Mouse (Mus musculus) forebrain, postnatal 0 days (tissue): ENCODE data around the gene Alpk1. TPM values are rescaled to one million over a fixed set of nuclear protein-coding genes. Genes with fewer than 3 reads are reported as not detected.

Source experiments
- ATAC-seq: fragments of 200-750 bp; cut with Nextera tagmentation; 2 replicates; pipeline ENCODE4 v1.8.0; 2017; ENCODE audit warnings: mild to moderate bottlenecking, moderate library complexity
- DNase-seq: peaks from one replicate; pipeline ENCODE4 v3.0.0-alpha.2; 2015
- H3K27ac ChIP-seq: fragments of 300-500 bp; sonication (generic); 2 replicates; pipeline ENCODE4 v1.5.1; 2014; ENCODE audit warnings: low read depth, mild to moderate bottlenecking, antibody characterized with exemption, low read length, moderate library complexity, mixed read lengths
- H3K27me3 ChIP-seq: fragments of 300-500 bp; sonication (generic); 2 replicates; pipeline ENCODE4 v1.6.1; 2014; ENCODE audit warnings: mild to moderate bottlenecking, low read length, mixed read lengths; ENCODE audit not compliant: insufficient read depth
- H3K36me3 ChIP-seq: fragments of 300-500 bp; sonication (generic); 2 replicates; pipeline ENCODE4 v1.6.1; 2014; ENCODE audit warnings: mild to moderate bottlenecking, moderate library complexity; ENCODE audit not compliant: insufficient read depth
- H3K4me1 ChIP-seq: fragments of 300-500 bp; sonication (generic); 2 replicates; pipeline ENCODE4 v1.6.1; 2014; ENCODE audit warnings: antibody characterized with exemption; ENCODE audit not compliant: insufficient read depth
- H3K4me2 ChIP-seq: fragments of 300-500 bp; sonication (generic); 2 replicates; pipeline ENCODE4 v1.6.1; 2014; ENCODE audit warnings: low read depth, mild to moderate bottlenecking, moderate library complexity
- H3K4me3 ChIP-seq: fragments of 300-500 bp; sonication (generic); 2 replicates; pipeline ENCODE4 v1.5.1; 2014; ENCODE audit warnings: low read depth, low read length, mixed read lengths
- H3K9ac ChIP-seq: fragments of 300-500 bp; sonication (generic); 2 replicates; pipeline ENCODE4 v1.6.1; 2014; ENCODE audit warnings: mild to moderate bottlenecking
- H3K9me3 ChIP-seq: fragments of 300-500 bp; sonication (generic); 2 replicates; pipeline ENCODE4 v1.6.1; 2016; ENCODE audit warnings: low read length
- CTCF ChIP-seq: sonication (generic); IDR thresholded peaks from 2 replicates; pipeline ENCODE4 v1.5.1; 2016; ENCODE audit warnings: antibody characterized with exemption, control low read depth, low read depth
- WGBS: fragments of 180-500 bp; shearing (Covaris S2); extraction: QIAGEN DNeasy Blood & Tissue Kit; methylation state at CpG from one replicate; pipeline ENCODE4 v1.1.7; 2014; 5-methylcytosine and 5-hydroxymethylcytosine counted together
- polyA plus RNA-seq: library from polyadenylated mRNA; unstranded; fragments of >200 nt; fragmentation: Nextera tagmentation; extraction: Ambion mirVana; gene quantifications from 2 replicates; pipeline ENCODE4 v1.2.1, GENCODE M21; 2015
- total RNA-seq: library from RNA; depleted of rRNA; stranded (reverse); fragments of >200 nt; gene quantifications from 2 replicates; pipeline ENCODE4 v1.2.3, GENCODE M21; 2014

Alpk1 gene
- total and polyA plus RNA-seq, 2 experiments from 2014 or later: 0.30 to 3.5 TPM

- H3K9ac ChIP-seq: no peak overlapping the region
- TF ChIP-seq CTCF: no peak
- no peak for ATAC-seq
- no peak overlapping the region for H3K4me2 ChIP-seq
- peak; percentile 8 for DNase-seq
- WGBS: 31% methylated on average over 11 of the region's 11 CpGs
- H3K36me3 ChIP-seq: no peaks in the 10 kb centered on the region
- no peaks in the 10 kb centered on the region for H3K9me3 ChIP-seq
- no peak overlapping the region for H3K4me3 ChIP-seq
- no peaks in the 10 kb centered on the region for H3K4me1 ChIP-seq
- H3K27me3 ChIP-seq: no peaks in the 10 kb centered on the region
- no peak overlapping the region for H3K27ac ChIP-seq
Observed at GRCm38 (mm10) chr3:127696541-127696940, 83.8 kb downstream of the Alpk1 start.

DNA sequence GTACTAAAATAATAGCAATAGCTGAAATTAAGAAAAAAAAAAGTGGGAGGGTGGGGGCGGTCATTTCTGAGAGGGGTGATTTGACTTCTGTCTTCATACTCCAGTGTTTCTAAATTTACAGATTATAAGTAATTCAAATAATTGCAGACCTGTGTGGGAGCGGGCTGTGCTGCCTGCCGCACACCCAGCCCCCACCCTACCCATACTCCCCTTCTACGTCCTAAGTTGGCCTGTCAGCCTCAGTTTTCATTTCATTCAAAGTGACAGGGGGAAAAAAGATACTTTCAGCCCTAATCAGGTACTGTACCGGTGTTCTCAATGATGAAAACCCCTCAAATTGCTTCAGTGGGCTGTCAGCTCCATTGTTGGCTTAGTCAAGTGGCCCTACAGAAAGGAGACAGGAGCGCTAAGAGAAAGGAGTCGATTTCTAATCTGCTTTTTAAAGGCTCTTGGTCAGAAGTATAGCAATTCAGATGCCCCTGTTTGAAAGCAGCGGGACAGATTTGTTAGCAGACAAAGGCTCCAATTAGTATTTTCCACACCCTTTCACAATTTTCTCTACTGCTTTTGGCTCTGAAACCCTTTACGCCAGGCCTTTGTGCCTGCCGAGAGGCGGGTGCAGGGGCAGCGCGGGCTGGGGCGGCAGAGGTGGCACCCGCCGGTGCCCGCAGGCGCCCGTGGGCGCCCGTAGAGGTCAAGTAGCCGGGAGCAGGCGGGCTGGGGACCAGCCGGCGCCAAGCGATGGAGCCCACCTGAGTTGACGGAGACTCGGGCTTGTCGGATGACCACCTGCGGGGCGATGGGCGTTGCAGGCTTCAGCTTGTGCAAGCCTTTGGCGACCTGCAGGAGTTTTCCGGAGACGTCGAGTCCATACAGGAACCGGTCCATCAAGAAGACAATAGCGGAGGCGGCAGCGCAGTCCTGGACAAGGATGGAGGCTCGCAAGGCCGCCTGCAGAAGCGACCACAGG lies 85.2 kb downstream of the Alpk1 start:
- H3K4me2 ChIP-seq: peak overlapping the region; percentile 76
- no peaks in the 10 kb centered on the region for H3K9me3 ChIP-seq
- DNase-seq: peak; percentile 43
- H3K27me3 ChIP-seq: no peaks in the 10 kb centered on the region
- peak; percentile 42; the same call in 1 of the 2 replicates for ATAC-seq
- no peaks in the 10 kb centered on the region for H3K36me3 ChIP-seq
- TF ChIP-seq CTCF: no peak
- 4% methylated on average over 43 of the region's 43 CpGs for WGBS
- H3K27ac ChIP-seq: no peak overlapping the region
- peak overlapping the region; percentile 48 for H3K9ac ChIP-seq
- no peaks in the 10 kb centered on the region for H3K4me1 ChIP-seq
- peak overlapping the region; percentile 34 for H3K4me3 ChIP-seq

GRCm38 (mm10) chr3:127691230-127691629 lies 89.1 kb downstream of the Alpk1 start:
- Histone ChIP-seq H3K4me3 (no peak overlapping the region), H3K36me3 (no peaks in the 10 kb centered on the region), H3K9ac (no peak overlapping the region), H3K27me3 (no peaks in the 10 kb centered on the region), H3K27ac (no peak overlapping the region), H3K9me3 (no peaks in the 10 kb centered on the region), H3K4me1 (no peaks in the 10 kb centered on the region), H3K4me2 (no peak overlapping the region)
- TF ChIP-seq CTCF: no peak
- 89% methylated on average over 4 of the region's 4 CpGs for WGBS
- ATAC-seq: no peak
- no peak for DNase-seq

GRCm38 (mm10) chr3:127679703-127680102 lies 100.6 kb downstream of the Alpk1 start:
- 92% methylated on average over 15 of the region's 15 CpGs for WGBS
- no peak for TF ChIP-seq CTCF
- no peaks in the 10 kb centered on the region for H3K27me3 ChIP-seq

DNA sequence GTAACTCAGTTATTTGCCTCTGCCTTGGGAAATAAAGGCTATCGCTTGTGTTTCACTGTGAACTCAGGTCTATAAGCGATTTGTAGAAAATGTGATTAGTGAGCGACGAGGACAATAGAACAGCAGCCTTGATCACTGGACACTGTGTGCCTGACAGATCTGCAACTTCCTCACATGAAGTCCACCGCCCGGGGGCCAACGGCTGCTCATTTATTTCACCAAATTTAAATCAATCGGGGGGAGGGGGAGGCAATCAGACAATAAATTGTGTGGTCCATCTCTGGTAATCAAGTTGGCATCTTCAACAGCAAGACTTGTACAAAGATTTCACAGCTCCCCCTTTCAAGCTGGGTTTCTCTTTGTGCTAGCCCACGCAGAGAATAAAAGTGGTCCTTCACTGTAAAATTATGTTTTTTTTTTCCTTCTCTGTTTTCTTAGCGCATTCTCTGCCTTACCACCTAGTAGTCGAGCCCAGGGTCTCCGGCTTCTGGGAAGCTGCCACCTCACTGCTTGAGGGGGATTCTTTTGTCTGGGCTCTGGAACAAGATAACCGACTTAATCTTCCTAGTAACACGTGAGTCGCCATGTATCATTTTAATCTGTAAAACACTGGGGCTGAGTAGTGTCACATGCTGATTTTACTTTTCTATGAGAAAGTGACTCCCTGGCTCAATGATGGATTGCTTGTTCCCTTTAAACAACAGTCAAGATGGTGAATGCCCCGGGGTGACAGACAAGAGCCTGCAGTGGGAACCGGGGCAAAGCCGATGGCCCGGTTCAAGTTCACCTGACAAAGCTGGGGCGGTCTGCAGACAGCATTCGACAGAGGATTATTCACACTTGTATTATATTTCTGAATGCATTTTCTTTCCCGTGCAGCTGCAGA lies 118.4 kb downstream of the Alpk1 start:
- DNase-seq (peak; percentile 14), ATAC-seq (no peak; the same call in 1 of the 2 replicates)
- H3K9ac ChIP-seq: no peak overlapping the region; the same call in 1 of the 2 replicates
- H3K9me3 ChIP-seq: no peaks in the 10 kb centered on the region
- 16% methylated on average over 22 of the region's 22 CpGs for WGBS
- peak overlapping the region; percentile 33 for H3K4me2 ChIP-seq
- peak overlapping the region; percentile 17 for H3K4me3 ChIP-seq
- H3K36me3 ChIP-seq: no peaks in the 10 kb centered on the region
- H3K27ac ChIP-seq: no peak overlapping the region
- no peaks in the 10 kb centered on the region for H3K4me1 ChIP-seq
- TF ChIP-seq CTCF: no peak
- H3K27me3 ChIP-seq: no peaks in the 10 kb centered on the region

More at GRCm38 (mm10) chr3:127679703-127680102, 100.6 kb downstream of the Alpk1 start:
- Histone ChIP-seq H3K4me2 (no peak overlapping the region), H3K9ac (no peak overlapping the region), H3K9me3 (no peaks in the 10 kb centered on the region), H3K4me3 (no peak overlapping the region), H3K27ac (no peak overlapping the region), H3K36me3 (no peaks in the 10 kb centered on the region), H3K4me1 (no peaks in the 10 kb centered on the region)
- ATAC-seq (no peak), DNase-seq (no peak)

- Histone ChIP-seq H3K36me3 (no peaks in the 10 kb centered on the region), H3K4me2 (no peak overlapping the region), H3K9ac (no peak overlapping the region), H3K27me3 (no peaks in the 10 kb centered on the region), H3K27ac (no peak overlapping the region), H3K4me3 (no peak overlapping the region), H3K9me3 (no peaks in the 10 kb centered on the region), H3K4me1 (no peaks in the 10 kb centered on the region)
- no peak for DNase-seq
- TF ChIP-seq CTCF: no peak
- WGBS: 80% methylated on average over 7 of the region's 7 CpGs
- no peak for ATAC-seq
Observed at GRCm38 (mm10) chr3:127660712-127661111, 119.6 kb downstream of the Alpk1 start.
